ENCODE assay signal across 15 mouse cellular contexts in the genomic region with DNA sequence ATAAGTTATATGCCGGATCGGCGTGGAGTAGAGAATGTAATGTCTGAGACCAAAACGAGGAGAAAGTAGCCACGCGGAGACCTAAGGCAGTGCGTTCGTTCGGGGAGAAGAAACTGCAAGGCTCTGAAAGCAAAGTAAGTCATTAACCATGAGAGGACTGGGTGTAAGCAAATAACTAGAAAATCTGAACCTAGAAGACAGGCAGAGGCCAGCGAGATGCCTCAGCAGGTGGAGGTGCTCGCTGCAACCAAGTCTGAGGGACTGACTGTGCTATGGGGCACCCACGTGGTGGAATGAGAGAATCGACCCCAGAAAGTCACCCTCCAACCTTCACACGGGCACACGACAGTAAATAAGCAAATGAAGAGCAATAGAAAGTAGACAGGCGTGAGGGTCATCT. TPM values are rescaled to one million over a fixed set of nuclear protein-coding genes. Genes with fewer than 3 reads are reported as not detected.
"Had no signal": no experiment of that assay in that cellular context is flagged by ENCODE, and none has a peak within 500 bp of the region (broad histone marks: within the 10 kb centered on the region; RNA-seq: fewer than 3 reads in every experiment).

No protein-coding gene starts in this region.

- H3K27me3 ChIP-seq: limb, embryonic 15.5 days; neural tube, embryonic 12.5 days had no signal

- H3K4me2 ChIP-seq: limb, embryonic 15.5 days; liver, embryonic 12.5 days; lung, embryonic 14.5 days; neural tube, embryonic 12.5 days had no signal

- H3K4me3 ChIP-seq: left cerebral cortex, adult 2 months; limb, embryonic 15.5 days; liver, embryonic 12.5 days; midbrain, embryonic 10.5 days; neural tube, embryonic 12.5 days had no signal

- H3K36me3 ChIP-seq: limb, embryonic 15.5 days; liver, embryonic 12.5 days; midbrain, embryonic 10.5 days; neural tube, embryonic 12.5 days had no signal

- ATAC-seq: inflammation-experienced regulatory T-cells, adult 6 months; liver, embryonic 12.5 days had no signal

- H3K9ac ChIP-seq: limb, embryonic 15.5 days; liver, embryonic 12.5 days; lung, embryonic 14.5 days; neural tube, embryonic 12.5 days had no signal

- H3K27ac ChIP-seq: left cerebral cortex, adult 2 months; limb, embryonic 15.5 days; liver, embryonic 12.5 days; midbrain, embryonic 10.5 days; neural tube, embryonic 12.5 days; stomach, postnatal 0 days had no signal

- H3K9me3 ChIP-seq: limb, embryonic 15.5 days; liver, embryonic 12.5 days; midbrain, embryonic 10.5 days; neural tube, embryonic 12.5 days had no signal

- DNase-seq: lung, embryonic 14.5 days; lung, postnatal 10 days; lung, postnatal 4 days; midbrain, embryonic 14.5 days; thymus, postnatal 4 days had no signal

RNA-seq across cellular contexts. Expression of gene Cpn1, which starts 43.3 kb away (rescaled TPM):
- total RNA-seq: monocyte, adult 5-6 weeks; neutrophil, adult 5-6 weeks had no signal
- polyA plus RNA-seq: inflammation-experienced regulatory T-cells, adult 6 months; limb, embryonic 11.5 days had no signal
